Mouse (Mus musculus) heart, embryonic 11.5 days (tissue): Measurements from ENCODE around the gene Rapgef4. TPM values are rescaled to one million over a fixed set of nuclear protein-coding genes. Genes with fewer than 3 reads are reported as not detected.

Experiments
- ATAC-seq: fragments of 200-750 bp; cut with Nextera tagmentation; replicated peaks from 2 replicates; pipeline ENCODE4 v1.8.0; 2017; ENCODE audit warnings: moderate library complexity; ENCODE audit not compliant: insufficient number of reproducible peaks, low FRiP score, low TSS enrichment
- H3K27ac ChIP-seq: fragments of 300-500 bp; sonication (generic); 2 replicates; pipeline ENCODE4 v1.5.1; 2014; ENCODE audit warnings: mild to moderate bottlenecking, low read depth, low read length
- H3K27me3 ChIP-seq: fragments of 300-500 bp; sonication (generic); 2 replicates; pipeline ENCODE4 v1.6.1; 2014; ENCODE audit warnings: mild to moderate bottlenecking, low read length, mixed read lengths; ENCODE audit not compliant: control insufficient read depth, insufficient read depth
- H3K36me3 ChIP-seq: fragments of 300-500 bp; sonication (generic); 2 replicates; pipeline ENCODE4 v1.6.1; 2014; ENCODE audit warnings: mild to moderate bottlenecking, low read length, moderate library complexity, mixed read lengths; ENCODE audit not compliant: control insufficient read depth, insufficient read depth
- H3K4me1 ChIP-seq: fragments of 300-500 bp; sonication (generic); 2 replicates; pipeline ENCODE4 v1.6.1; 2014; ENCODE audit warnings: low read length; ENCODE audit not compliant: control insufficient read depth, insufficient read depth
- H3K4me2 ChIP-seq: fragments of 300-500 bp; sonication (generic); 2 replicates; pipeline ENCODE4 v1.6.1; 2014; ENCODE audit warnings: mild to moderate bottlenecking, moderate library complexity
- H3K4me3 ChIP-seq: fragments of 300-500 bp; sonication (generic); 2 replicates; pipeline ENCODE4 v1.5.1; 2014; ENCODE audit warnings: low read depth, low read length
- H3K9ac ChIP-seq: fragments of 300-500 bp; sonication (generic); 2 replicates; pipeline ENCODE4 v1.6.1; 2014; ENCODE audit warnings: mild to moderate bottlenecking, low read depth, low read length, moderate library complexity
- H3K9me3 ChIP-seq: fragments of 300-500 bp; sonication (generic); replicated peaks from 2 replicates; pipeline ENCODE4 v1.6.1; 2016; ENCODE audit warnings: low read length; ENCODE audit not compliant: control insufficient read depth
- WGBS: fragments of 180-500 bp; shearing (Covaris S2); extraction: QIAGEN DNeasy Blood & Tissue Kit; methylation state at CpG from one replicate; pipeline ENCODE4 v1.1.7; 2014; ENCODE audit not compliant: insufficient replicate concordance; 5-methylcytosine and 5-hydroxymethylcytosine counted together
- polyA plus RNA-seq: library from polyadenylated mRNA; unstranded; fragments of >200 nt; fragmentation: Nextera tagmentation; extraction: Ambion mirVana; gene quantifications from 2 replicates; pipeline ENCODE4 v1.2.1, GENCODE M21; 2014

Gene Rapgef4
- polyA plus RNA-seq, 1 experiment from 2014 or later, result 4.0 TPM

- Histone ChIP-seq H3K9ac (no peak overlapping the region), H3K27me3 (no peaks in the 10 kb centered on the region), H3K27ac (no peak overlapping the region), H3K4me3 (no peak overlapping the region), H3K4me2 (no peak overlapping the region), H3K4me1 (peaks cover 29% of the 10 kb centered on the region), H3K9me3 (no peaks in the 10 kb centered on the region), H3K36me3 (no peaks in the 10 kb centered on the region)
- no peak for ATAC-seq
- WGBS, result 81% methylated on average over 5 of the region's 5 CpGs
These were observed 184.3 kb downstream of the Rapgef4 start for GRCm38 (mm10) chr2:72165136-72165854.

DNA sequence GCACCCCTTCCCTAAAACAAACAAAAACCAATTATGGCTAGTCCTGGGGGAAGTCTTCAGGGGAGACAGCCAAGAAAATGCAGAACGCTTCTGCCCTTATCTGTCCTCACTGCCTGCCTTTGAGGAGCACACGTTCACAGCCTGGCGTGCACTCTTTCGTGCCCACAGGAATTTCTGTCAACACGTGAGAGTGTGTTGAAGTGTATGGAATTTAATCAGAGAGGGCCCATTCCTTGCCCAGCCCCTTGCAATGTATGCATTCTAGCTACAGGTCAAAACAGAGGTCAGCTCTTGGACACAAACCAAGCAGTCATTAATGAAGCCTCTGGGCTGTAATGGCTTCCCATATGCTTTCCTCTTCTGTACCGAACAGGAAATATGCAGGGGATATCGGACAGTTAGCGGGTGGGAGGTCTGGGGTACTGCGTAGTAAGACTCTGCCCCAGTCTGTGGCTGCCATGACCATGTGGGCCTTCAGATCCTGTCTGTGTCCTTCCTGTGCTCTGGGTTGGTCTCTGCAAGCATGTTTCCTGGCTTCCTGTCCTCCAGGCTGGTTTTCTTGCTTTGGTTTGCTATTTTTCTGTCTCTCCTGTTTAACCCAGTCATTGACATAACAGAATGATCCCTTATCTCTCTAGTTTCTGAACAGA is 188.5 kb downstream of the Rapgef4 start:
- no peaks in the 10 kb centered on the region for H3K36me3 ChIP-seq
- peaks cover 38% of the 10 kb centered on the region for H3K4me1 ChIP-seq
- no peak overlapping the region for H3K4me2 ChIP-seq
- H3K9me3 ChIP-seq, result no peaks in the 10 kb centered on the region
- 24% methylated on average over 9 of the region's 9 CpGs for WGBS
- ATAC-seq, result peak; percentile 55
- H3K9ac ChIP-seq, result no peak overlapping the region; the same call in 1 of the 2 replicates
- H3K27ac ChIP-seq, result peak overlapping the region; percentile 60
- no peak overlapping the region for H3K4me3 ChIP-seq
- no peaks in the 10 kb centered on the region for H3K27me3 ChIP-seq

GRCm38 (mm10) chr2:72170546-72170945 is 189.5 kb downstream of the Rapgef4 start:
- Histone ChIP-seq H3K36me3 (no peaks in the 10 kb centered on the region), H3K4me2 (no peak overlapping the region), H3K9me3 (no peaks in the 10 kb centered on the region), H3K27me3 (no peaks in the 10 kb centered on the region), H3K9ac (no peak overlapping the region), H3K4me1 (peaks cover 40% of the 10 kb centered on the region), H3K4me3 (no peak overlapping the region), H3K27ac (no peak overlapping the region)
- 76% methylated on average over 8 of the region's 8 CpGs for WGBS
- ATAC-seq, result no peak

DNA sequence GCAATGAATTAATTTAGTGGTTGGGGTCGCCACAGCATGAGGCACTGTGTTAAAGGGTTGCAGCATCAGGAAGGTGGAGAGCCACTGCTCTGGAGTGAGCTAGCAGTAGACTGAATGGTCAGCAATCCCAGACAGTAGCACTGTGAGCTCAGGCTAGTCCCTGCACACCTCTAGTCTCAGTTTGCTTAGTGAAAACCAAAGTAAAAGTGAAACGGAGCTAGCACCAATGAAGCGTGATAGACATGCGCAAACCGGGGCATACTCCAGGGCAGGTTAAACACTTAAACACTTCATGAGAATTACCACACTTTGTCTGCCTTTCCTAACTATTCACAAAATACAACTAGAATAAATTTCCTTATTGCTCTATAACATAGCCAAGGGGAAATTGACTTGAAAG is 190.2 kb downstream of the Rapgef4 start:
- Histone ChIP-seq H3K4me1 (peaks cover 46% of the 10 kb centered on the region), H3K27me3 (no peaks in the 10 kb centered on the region)

DNA sequence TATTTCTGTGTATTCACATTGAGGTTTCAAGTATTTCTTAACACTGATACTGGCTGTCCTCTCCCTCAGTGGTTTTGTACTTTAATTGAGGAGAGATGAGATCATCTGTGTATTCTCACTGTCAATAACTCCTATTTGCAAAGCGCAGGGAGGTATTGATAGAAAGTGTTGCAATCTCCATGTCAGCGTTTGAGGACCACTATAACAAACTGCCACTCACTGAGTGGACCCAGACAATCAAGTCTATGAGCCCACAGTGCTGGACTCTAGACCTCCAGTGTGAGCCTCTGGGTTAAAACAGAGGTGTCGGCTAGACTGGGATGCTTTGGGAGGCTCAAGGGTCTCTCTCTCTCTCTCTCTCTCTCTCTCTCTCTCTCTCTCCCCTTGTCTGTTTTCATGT is 192.0 kb downstream of the Rapgef4 start:
- Histone ChIP-seq H3K4me1 (peaks cover 49% of the 10 kb centered on the region), H3K27me3 (no peaks in the 10 kb centered on the region), H3K9me3 (no peaks in the 10 kb centered on the region), H3K36me3 (no peaks in the 10 kb centered on the region), H3K27ac (no peak overlapping the region), H3K4me3 (no peak overlapping the region), H3K4me2 (no peak overlapping the region), H3K9ac (no peak overlapping the region)
- 35% methylated on average over 3 of the region's 3 CpGs for WGBS
- no peak for ATAC-seq

More for the DNA sequence above, 190.2 kb downstream of the Rapgef4 start:
- H3K9me3 ChIP-seq, result no peaks in the 10 kb centered on the region
- H3K9ac ChIP-seq, result no peak overlapping the region
- 88% methylated on average over 5 of the region's 5 CpGs for WGBS
- no peak overlapping the region for H3K27ac ChIP-seq
- no peaks in the 10 kb centered on the region for H3K36me3 ChIP-seq
- H3K4me2 ChIP-seq, result no peak overlapping the region
- no peak for ATAC-seq
- no peak overlapping the region for H3K4me3 ChIP-seq

DNA sequence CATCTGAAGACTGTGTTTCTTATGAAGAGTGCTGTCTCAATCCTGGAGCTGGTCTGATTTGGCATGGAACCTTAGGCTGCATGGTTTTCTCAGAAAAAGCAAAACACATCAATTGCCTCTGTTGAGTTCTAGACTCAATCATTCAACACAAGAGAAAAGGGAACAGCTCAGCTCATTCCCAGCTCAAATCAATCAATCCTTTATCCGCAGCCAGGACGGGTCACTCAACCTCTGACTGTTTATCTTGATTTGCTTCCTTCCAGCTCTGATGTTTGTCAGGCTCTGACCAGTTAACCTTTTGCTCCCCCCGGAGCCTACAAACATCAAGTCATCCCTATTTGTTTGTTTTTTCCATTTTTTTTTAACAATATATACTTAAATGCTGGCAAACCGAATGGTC is 192.8 kb downstream of the Rapgef4 start:
- no peak overlapping the region for H3K9ac ChIP-seq
- no peak for ATAC-seq
- H3K4me1 ChIP-seq, result peaks cover 41% of the 10 kb centered on the region
- H3K9me3 ChIP-seq, result no peaks in the 10 kb centered on the region
- no peak overlapping the region for H3K4me3 ChIP-seq
- no peaks in the 10 kb centered on the region for H3K36me3 ChIP-seq
- no peak overlapping the region for H3K4me2 ChIP-seq
- H3K27me3 ChIP-seq, result no peaks in the 10 kb centered on the region
- WGBS, result 32% methylated on average over 4 of the region's 4 CpGs
- no peak overlapping the region for H3K27ac ChIP-seq

DNA sequence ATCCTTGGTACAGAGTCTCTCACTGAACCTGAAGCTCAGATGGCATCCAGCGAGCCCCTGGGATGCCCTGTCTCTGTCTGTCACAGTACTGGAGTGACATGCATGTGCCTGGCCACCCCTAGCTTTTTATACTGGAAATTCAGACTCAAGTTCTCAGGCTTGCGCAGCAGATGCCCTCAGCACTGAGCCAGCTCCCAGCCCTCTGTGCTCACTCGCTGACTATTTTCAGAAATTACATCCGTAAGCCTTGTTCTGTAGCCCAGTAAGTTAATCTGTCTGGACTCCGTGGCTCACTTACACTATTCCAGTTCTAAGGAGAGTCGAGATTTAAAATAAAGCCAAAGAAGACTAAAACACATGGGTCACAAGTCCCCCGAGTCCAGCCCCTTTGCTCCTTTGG is 194.5 kb downstream of the Rapgef4 start:
- no peak for ATAC-seq
- no peaks in the 10 kb centered on the region for H3K27me3 ChIP-seq
- H3K4me1 ChIP-seq, result peaks cover 25% of the 10 kb centered on the region
- H3K4me3 ChIP-seq, result no peak overlapping the region
- H3K36me3 ChIP-seq, result no peaks in the 10 kb centered on the region
- WGBS, result 67% methylated on average over 7 of the region's 7 CpGs
- H3K9ac ChIP-seq, result no peak overlapping the region
- H3K4me2 ChIP-seq, result no peak overlapping the region
- no peaks in the 10 kb centered on the region for H3K9me3 ChIP-seq
- no peak overlapping the region for H3K27ac ChIP-seq

DNA sequence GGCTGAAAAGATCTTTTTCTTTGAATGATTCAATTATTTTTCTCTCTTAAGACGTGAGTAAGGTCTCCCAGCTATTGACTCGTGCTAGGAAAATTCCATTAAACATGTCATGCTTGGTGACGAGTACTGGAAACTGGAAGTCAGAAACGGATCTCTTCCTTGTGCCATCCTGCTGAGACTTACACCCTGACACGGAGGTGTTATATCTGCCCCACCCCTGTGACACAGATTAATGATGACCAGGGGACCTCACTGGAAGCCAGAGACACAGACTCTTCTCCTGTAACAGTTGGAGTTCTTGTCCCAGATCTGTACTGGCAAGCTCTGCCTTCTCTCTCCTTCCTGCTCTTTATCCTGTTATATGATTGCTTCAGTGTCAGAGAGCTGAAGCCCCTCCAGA is 194.9 kb downstream of the Rapgef4 start:
- 16% methylated on average over 5 of the region's 5 CpGs for WGBS
- Histone ChIP-seq H3K36me3 (no peaks in the 10 kb centered on the region), H3K4me2 (no peak overlapping the region), H3K4me3 (no peak overlapping the region), H3K27me3 (no peaks in the 10 kb centered on the region), H3K9ac (no peak overlapping the region), H3K27ac (no peak overlapping the region; the same call in 1 of the 2 replicates), H3K9me3 (no peaks in the 10 kb centered on the region), H3K4me1 (peaks cover 25% of the 10 kb centered on the region)
- ATAC-seq, result no peak
